Mouse (Mus musculus) CH12.LX (cell line): ENCODE measurements at regions not wholly inside any gene's neighbourhood (a gene's known extent, or its start where the extent isn't known, plus 50 kb on each side); places are given as distances from the start of the nearest gene placed in this dataset.

ENCODE experiments used
- DNase-seq: peaks from one replicate; pipeline ENCODE4 v3.0.0-alpha.2; 2013; ENCODE audit errors: extremely low read depth
- H3K27ac ChIP-seq: 2 replicates; pipeline ENCODE4 v1.5.1; 2012; ENCODE audit warnings: low read depth, mild to moderate bottlenecking, control low read depth, moderate library complexity; ENCODE audit not compliant: insufficient read depth
- H3K27me3 ChIP-seq: replicated peaks from 2 replicates; pipeline ENCODE3; 2012; ENCODE audit warnings: inconsistent platforms
- H3K36me3 ChIP-seq, 2 experiments: replicated peaks in 1 of 2; 2 replicates each; pipeline versions ENCODE3 to v1.6.1; 2012; ENCODE audit warnings: inconsistent platforms in 1 of 2, low read length in 1 of 2, mild to moderate bottlenecking in 1 of 2, mixed read lengths in 1 of 2, moderate library complexity in 1 of 2; ENCODE audit not compliant: control insufficient read depth in 1 of 2, insufficient read depth in 1 of 2
- H3K4me1 ChIP-seq, 2 experiments: 2 replicates each; pipeline ENCODE4 v1.6.1; 2012; ENCODE audit warnings: inconsistent platforms in 1 of 2, moderate library complexity in 1 of 2; ENCODE audit not compliant: insufficient read depth in 2 of 2, control insufficient read depth in 1 of 2
- H3K4me2 ChIP-seq: 2 replicates; pipeline ENCODE4 v1.6.1; 2012; ENCODE audit warnings: low read depth, mild to moderate bottlenecking, control low read depth; ENCODE audit not compliant: poor library complexity, insufficient read depth, severe bottlenecking
- H3K4me3 ChIP-seq, 3 experiments: fragments of 150-350 bp in 1 of 3; sonication (generic) in 1 of 3; replicated peaks in 1 of 3; 2 replicates each; pipeline versions ENCODE3 to v1.5.1; 2011 to 2012; ENCODE audit warnings: low read depth in 2 of 3, low read length in 2 of 3, mild to moderate bottlenecking in 2 of 3, moderate library complexity in 2 of 3, control low read depth in 1 of 3, improper control_type of control experiment in 1 of 3, inconsistent platforms in 1 of 3, mixed read lengths in 1 of 3; ENCODE audit not compliant: poor library complexity in 1 of 3
- H3K79me2 ChIP-seq: replicated peaks from 2 replicates; pipeline ENCODE4 v1.6.1; 2012; ENCODE audit warnings: mild to moderate bottlenecking, moderate library complexity; ENCODE audit not compliant: control insufficient read depth, poor library complexity, insufficient read depth, severe bottlenecking; ENCODE audit errors: extremely low read depth
- H3K9ac ChIP-seq: 2 replicates; pipeline ENCODE4 v1.6.1; 2012; ENCODE audit warnings: low read depth, mild to moderate bottlenecking, control low read depth, moderate library complexity; ENCODE audit not compliant: insufficient read depth
- H3K9me3 ChIP-seq: replicated peaks from 2 replicates; pipeline ENCODE3; 2012; ENCODE audit warnings: low read length, inconsistent platforms, mixed read lengths
- BHLHE40 ChIP-seq: IDR thresholded peaks from 2 replicates; pipeline ENCODE4 v1.6.1; 2011; ENCODE audit warnings: mild to moderate bottlenecking, low read depth, low read length, improper control_type of control experiment
- CHD2 ChIP-seq: IDR thresholded peaks from 2 replicates; pipeline ENCODE4 v1.6.1; 2011; ENCODE audit warnings: low read length, improper control_type of control experiment
- CTCF ChIP-seq, 2 experiments: IDR thresholded peaks in 1 of 2; conservative IDR thresholded peaks in 1 of 2; 2 replicates each; pipeline ENCODE4 v1.5.1; 2011 to 2012; ENCODE audit warnings: low read depth in 2 of 2, low read length in 2 of 2, improper control_type of control experiment in 1 of 2, inconsistent platforms in 1 of 2, mild to moderate bottlenecking in 1 of 2, moderate library complexity in 1 of 2
- E2F4 ChIP-seq: IDR thresholded peaks from 2 replicates; pipeline ENCODE4 v1.6.1; 2011; ENCODE audit warnings: low read depth, low read length, improper control_type of control experiment; ENCODE audit not compliant: insufficient replicate concordance
- ELF1 ChIP-seq: IDR thresholded peaks from 2 replicates; pipeline ENCODE4 v1.6.1; 2014; ENCODE audit warnings: low read depth, mild to moderate bottlenecking, inconsistent platforms, low read length, improper control_type of control experiment
- JUN ChIP-seq: IDR thresholded peaks from 2 replicates; pipeline ENCODE4 v1.6.1; 2011; ENCODE audit warnings: low read depth, mild to moderate bottlenecking, low read length, improper control_type of control experiment, moderate library complexity; ENCODE audit not compliant: insufficient read depth
- JUND ChIP-seq: conservative IDR thresholded peaks from 2 replicates; pipeline ENCODE4 v1.6.1; 2011; ENCODE audit warnings: low read depth, low read length, improper control_type of control experiment
- MAX ChIP-seq: IDR thresholded peaks from 2 replicates; pipeline ENCODE4 v1.6.1; 2011; ENCODE audit warnings: low read length, improper control_type of control experiment
- MAZ ChIP-seq: IDR thresholded peaks from 2 replicates; pipeline ENCODE4 v1.6.1; 2012; ENCODE audit warnings: low read depth, mild to moderate bottlenecking, inconsistent platforms, low read length, improper control_type of control experiment, moderate library complexity
- MEF2A ChIP-seq: IDR thresholded peaks from 2 replicates; pipeline ENCODE4 v1.6.1; 2014; ENCODE audit warnings: low read depth, mild to moderate bottlenecking, inconsistent platforms, low read length, improper control_type of control experiment, borderline replicate concordance
- MXI1 ChIP-seq: IDR thresholded peaks from 2 replicates; pipeline ENCODE4 v1.6.1; 2011; ENCODE audit warnings: mild to moderate bottlenecking, low read depth, low read length, improper control_type of control experiment
- NRF1 ChIP-seq: IDR thresholded peaks from 2 replicates; pipeline ENCODE4 v1.6.1; 2014; ENCODE audit warnings: low read depth, mild to moderate bottlenecking, inconsistent platforms, low read length, improper control_type of control experiment, moderate library complexity
- PAX5 ChIP-seq: IDR thresholded peaks from 2 replicates; pipeline ENCODE4 v1.6.1; 2012; ENCODE audit warnings: low read length, inconsistent platforms, mixed read lengths
- POLR2A ChIP-seq: IDR thresholded peaks from 2 replicates; pipeline ENCODE4 v1.6.1; 2011; ENCODE audit warnings: low read depth, mild to moderate bottlenecking, improper control_type of control experiment, low read length
- POLR2AphosphoS2 ChIP-seq: IDR thresholded peaks from 2 replicates; pipeline ENCODE4 v1.6.1; 2011; ENCODE audit warnings: low read depth, low read length, improper control_type of control experiment
- RCOR1 ChIP-seq: conservative IDR thresholded peaks from 2 replicates; pipeline ENCODE4 v1.6.1; 2012; ENCODE audit warnings: low read depth, mild to moderate bottlenecking, inconsistent platforms, low read length, improper control_type of control experiment
- SMC3 ChIP-seq: IDR thresholded peaks from 2 replicates; pipeline ENCODE4 v1.6.1; 2011; ENCODE audit warnings: low read depth, low read length, improper control_type of control experiment
- USF1 ChIP-seq: IDR thresholded peaks from 2 replicates; pipeline ENCODE4 v1.6.1; 2014; ENCODE audit warnings: low read depth, mild to moderate bottlenecking, inconsistent platforms, low read length, improper control_type of control experiment
- USF2 ChIP-seq: conservative IDR thresholded peaks from 2 replicates; pipeline ENCODE4 v1.6.1; 2011; ENCODE audit warnings: low read depth, low read length, improper control_type of control experiment
- ZC3H11A ChIP-seq: IDR thresholded peaks from 2 replicates; pipeline ENCODE4 v1.6.1; 2012; ENCODE audit warnings: low read depth, mild to moderate bottlenecking, inconsistent platforms, low read length, improper control_type of control experiment
- dilution Hi-C: fragments of 300-500 bp; cut with MboI; formaldehyde crosslinking; loops from 2 replicates; pipeline ENCODE4 v1.14.3; 2020; ENCODE audit warnings: low sequenced_read_pairs; ENCODE audit not compliant: extremely low pct_unique_long_range_greater_than_20kb, extremely low pct_ligation_motif_present
- in situ Hi-C: fragments of 300-500 bp; cut with MboI; formaldehyde crosslinking; loops from 3 replicates; pipeline ENCODE4 v1.14.3; 2019; ENCODE audit warnings: low sequenced_read_pairs, low pct_ligation_motif_present, low pct_unique_long_range_greater_than_20kb, mixed read lengths

DNA sequence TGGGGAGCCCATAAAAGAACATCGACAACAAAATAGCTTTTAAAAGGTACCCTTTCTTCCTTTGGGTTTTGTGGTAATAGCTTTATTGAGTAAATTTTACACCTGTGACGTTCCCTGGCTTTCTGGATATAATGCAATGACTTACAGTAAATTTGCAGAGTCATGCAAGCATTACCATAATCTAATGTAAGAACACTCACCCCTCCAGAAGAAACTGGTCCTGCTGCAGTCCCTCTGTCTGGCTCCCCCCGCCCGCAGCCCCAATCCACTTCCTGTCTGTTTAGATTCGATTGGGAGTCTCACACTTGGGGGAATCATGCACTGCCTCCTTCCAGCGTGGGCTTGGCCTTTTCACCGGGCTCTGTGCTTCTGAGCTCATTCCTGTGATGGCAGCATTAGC, 88.6 kb upstream of the Mki67 start:
- Histone ChIP-seq H3K4me3 (no peak overlapping the region), H3K36me3 (no peaks in the 10 kb centered on the region), H3K9me3 (no peaks in the 10 kb centered on the region), H3K27me3 (peaks cover 14% of the 10 kb centered on the region), H3K79me2 (no peaks in the 10 kb centered on the region), H3K27ac (no peak overlapping the region), H3K9ac (no peak overlapping the region), H3K4me2 (no peak overlapping the region), H3K4me1 (no peaks in the 10 kb centered on the region)
- no peak for TF ChIP-seq BHLHE40
- TF ChIP-seq SMC3, result no peak
- TF ChIP-seq ELF1, result no peak
- no peak for TF ChIP-seq MXI1
- no peak for TF ChIP-seq POLR2AphosphoS2
- no peak for TF ChIP-seq RCOR1
- TF ChIP-seq CHD2, result no peak
- no peak for TF ChIP-seq ZC3H11A
- TF ChIP-seq USF1, result no peak
- TF ChIP-seq E2F4, result no peak
- TF ChIP-seq PAX5, result no peak
- TF ChIP-seq JUN, result no peak
- in situ Hi-C loops (no loop called here), dilution Hi-C loops (no loop called here)
- DNase-seq, result no peak

DNA sequence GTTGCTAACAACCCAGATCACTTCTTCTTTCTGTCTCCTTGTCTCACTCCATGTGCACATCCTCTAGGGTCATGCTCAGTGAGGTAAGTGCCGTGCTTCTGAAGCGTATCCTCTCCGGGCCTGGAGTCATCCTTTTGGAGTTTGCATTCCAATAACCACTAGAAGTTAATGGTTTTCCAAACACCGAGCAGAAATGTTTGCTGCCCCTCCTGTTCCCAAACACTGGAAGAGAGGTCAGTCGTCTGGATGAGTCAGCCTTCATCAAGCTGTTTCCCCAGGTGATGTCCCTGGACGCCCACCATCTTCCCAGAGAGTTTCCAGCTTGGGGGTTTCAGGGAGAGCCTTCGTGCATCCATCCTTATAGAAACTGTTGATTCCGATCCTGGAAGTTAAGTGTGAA, 90.0 kb upstream of the Mki67 start:
- Histone ChIP-seq H3K27ac (no peak overlapping the region), H3K27me3 (peaks cover 13% of the 10 kb centered on the region), H3K79me2 (no peaks in the 10 kb centered on the region), H3K9ac (no peak overlapping the region), H3K36me3 (no peaks in the 10 kb centered on the region), H3K4me2 (no peak overlapping the region), H3K9me3 (no peaks in the 10 kb centered on the region), H3K4me3 (no peak overlapping the region), H3K4me1 (no peaks in the 10 kb centered on the region)
- in situ Hi-C loops, result no loop called here
- no peak for DNase-seq
- no peak for TF ChIP-seq POLR2A
- TF ChIP-seq E2F4, result no peak
- TF ChIP-seq NRF1, result no peak
- no peak for TF ChIP-seq MXI1
- no peak for TF ChIP-seq CTCF (conservative IDR thresholded peaks at IDR 0.05 in 1 of 2, IDR thresholded peaks at IDR 0.05 in 1 of 2; ENCODE audit: low read depth in 2 of 2, low read length in 2 of 2)
- no peak for TF ChIP-seq JUND
- TF ChIP-seq MAZ, result no peak
- no peak for TF ChIP-seq USF2
- TF ChIP-seq MEF2A, result no peak
- TF ChIP-seq PAX5, result no peak
- TF ChIP-seq MAX, result no peak
- dilution Hi-C loops, result no loop called here
